Mouse (Mus musculus) liver, adult 2 months (tissue): ENCODE data around the gene Cryz.

ENCODE experiments used
- CTCF ChIP-seq: fragments of 200-500 bp; IDR thresholded peaks from 2 replicates; pipeline ENCODE4 v1.5.1; 2011; ENCODE audit warnings: low read depth, low read length, control low read depth
- POLR2A ChIP-seq: fragments of 200-500 bp; IDR thresholded peaks from 2 replicates; pipeline ENCODE4 v1.6.1; 2011; ENCODE audit warnings: low read length, control low read depth; ENCODE audit not compliant: insufficient read depth; ENCODE audit errors: extremely low read depth

- TF ChIP-seq POLR2A (no peak), CTCF (no peak)
Measured at GRCm38 (mm10) chr3:154573666-154574065, 22.8 kb upstream of the Cryz start.
